Mouse (Mus musculus) embryonic fibroblast, embryonic 13.5 days (primary cell): ENCODE measurements at regions not wholly inside any gene's neighbourhood (a gene's known extent, or its start where the extent isn't known, plus 50 kb on each side); places are given as distances from the start of the nearest gene placed in this dataset.

Experiments
- CTCF ChIP-seq: IDR thresholded peaks from 2 replicates; pipeline ENCODE4 v1.5.1; 2011; ENCODE audit warnings: mild to moderate bottlenecking, control low read depth, low read length, moderate library complexity, borderline replicate concordance; ENCODE audit not compliant: insufficient read depth
- POLR2A ChIP-seq: IDR thresholded peaks from 2 replicates; pipeline ENCODE4 v1.6.1; 2011; ENCODE audit warnings: low read depth, mild to moderate bottlenecking, control low read depth, low read length, moderate library complexity

DNA sequence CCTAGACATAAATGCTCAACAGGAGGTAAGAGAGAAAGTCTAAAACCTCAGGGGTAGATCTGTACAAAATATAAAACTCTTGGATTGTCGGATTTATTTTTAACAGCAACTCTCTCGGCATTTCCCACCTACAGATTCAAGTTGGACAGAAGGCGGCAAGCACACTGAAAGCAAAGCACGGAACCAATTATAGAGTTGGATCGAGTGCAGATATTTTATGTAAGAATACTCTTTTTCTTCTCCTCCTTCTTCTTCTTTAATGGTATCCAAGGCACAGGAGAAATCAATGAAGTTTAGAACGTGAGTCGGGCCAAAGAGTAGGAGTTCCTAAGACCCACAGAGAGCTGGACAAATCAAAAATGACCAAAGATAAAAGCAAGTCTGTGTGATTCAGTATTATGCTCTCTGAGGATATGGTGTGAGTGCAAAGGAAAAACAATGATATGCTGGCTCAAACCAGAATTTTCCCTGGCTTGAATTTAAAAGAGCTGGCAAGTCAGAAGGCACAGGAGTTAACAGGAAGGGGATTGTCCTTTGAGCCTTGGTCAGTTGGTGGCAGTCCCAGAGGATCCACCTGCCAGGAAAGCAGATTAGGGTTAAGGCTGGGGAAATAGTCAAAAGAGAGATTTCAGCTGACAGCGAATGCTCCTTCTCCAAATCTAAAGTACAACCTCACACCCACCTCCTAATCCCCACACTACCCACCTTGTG is 165.7 kb upstream of the 4933402D24Rik start:
- TF ChIP-seq CTCF = no peak
- no peak for TF ChIP-seq POLR2A
